Mouse (Mus musculus): ENCODE measurements around the gene Olfr111. TPM values are rescaled to one million over a fixed set of nuclear protein-coding genes. Genes with fewer than 3 reads are reported as not detected.
"Not testable (repeated sequence)": the region's sequence is repeated elsewhere in the genome, so short reads cannot be mapped to it uniquely, and the experiment has no call there.

Gene Olfr111
- polyA plus RNA-seq, 1 experiment from 2014 or later: not detected

DNA sequence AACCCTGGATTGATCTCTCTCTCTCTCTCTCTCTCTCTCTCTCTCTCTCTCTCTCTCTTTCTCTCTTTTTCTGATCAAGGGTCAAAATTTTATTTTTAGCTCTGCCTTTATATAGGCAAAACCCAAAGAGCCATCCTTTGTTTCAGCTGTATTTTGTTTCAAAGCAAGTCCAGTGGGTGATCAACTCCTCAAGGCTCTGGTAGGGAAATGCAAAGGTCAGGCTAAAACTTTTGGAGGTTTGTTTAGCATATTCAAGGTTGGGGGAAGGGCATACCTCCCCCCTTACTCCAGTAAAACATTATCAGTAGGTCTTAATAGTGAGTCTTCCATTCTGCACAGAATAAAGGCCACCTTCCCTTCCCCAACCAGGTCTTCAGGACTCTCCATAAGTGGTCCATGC is 27.3 kb downstream of the Olfr111 start:
- no peak for ATAC-seq (ENCODE audit: low FRiP score, low TSS enrichment)
- no peaks in the 10 kb centered on the region for H3K9me3 ChIP-seq (ENCODE audit: control insufficient read depth, low read length)
- DNase-seq (ENCODE audit: low spot score): no peak
- no peaks in the 10 kb centered on the region for H3K36me3 ChIP-seq (ENCODE audit: control insufficient read depth, insufficient read depth, low read length)
- no peak for TF ChIP-seq EP300 (optimal IDR thresholded peaks at IDR 0.05)
- TF ChIP-seq CTCF (IDR thresholded peaks at IDR 0.05; ENCODE audit: low read depth): no peak
- no peak overlapping the region for H3K27ac ChIP-seq (replicated peaks)
- H3K4me3 ChIP-seq (ENCODE audit: low read depth, low read length): no peak overlapping the region
- H3K27me3 ChIP-seq (ENCODE audit: control insufficient read depth, insufficient read depth, low read length): no peaks in the 10 kb centered on the region
- H3K4me2 ChIP-seq (replicated peaks; ENCODE audit: low read depth): no peak overlapping the region
- no peaks in the 10 kb centered on the region for H3K4me1 ChIP-seq (replicated peaks; ENCODE audit: control insufficient read depth, insufficient read depth)
- H3K9ac ChIP-seq (ENCODE audit: low read length): no peak overlapping the region

DNA sequence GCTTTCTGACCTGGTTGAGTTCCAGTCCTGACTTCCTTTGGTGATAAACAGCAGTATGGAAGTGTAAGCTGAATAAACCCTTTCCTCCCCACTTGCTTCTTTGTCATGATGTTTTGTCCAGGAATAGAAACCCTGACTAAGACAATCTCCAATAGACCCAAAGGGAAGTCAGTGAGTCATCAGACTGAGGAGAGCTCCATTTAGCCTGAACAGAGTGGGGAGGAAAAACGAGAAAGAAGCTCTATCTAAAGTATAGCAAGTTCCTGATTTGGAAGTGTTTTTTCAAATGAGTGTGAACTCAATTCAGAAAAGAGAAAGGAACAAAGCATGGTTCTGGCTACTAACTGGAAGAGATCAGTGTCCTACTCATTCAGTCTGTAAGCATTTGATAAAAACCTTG is 30.6 kb downstream of the Olfr111 start:
- H3K27ac ChIP-seq (replicated peaks); DNase-seq (ENCODE audit: low spot score); H3K4me1 ChIP-seq (replicated peaks; ENCODE audit: control insufficient read depth, insufficient read depth); H3K9ac ChIP-seq (ENCODE audit: low read length); H3K36me3 ChIP-seq (ENCODE audit: control insufficient read depth, insufficient read depth, low read length); ATAC-seq (ENCODE audit: low FRiP score, low TSS enrichment); H3K9me3 ChIP-seq (ENCODE audit: control insufficient read depth, low read length); H3K4me2 ChIP-seq (replicated peaks; ENCODE audit: low read depth); H3K4me3 ChIP-seq (ENCODE audit: low read depth, low read length); H3K27me3 ChIP-seq (ENCODE audit: control insufficient read depth, insufficient read depth, low read length): not testable (repeated sequence)
- WGBS: 61% methylated on average over 1 of the region's 1 CpGs

DNA sequence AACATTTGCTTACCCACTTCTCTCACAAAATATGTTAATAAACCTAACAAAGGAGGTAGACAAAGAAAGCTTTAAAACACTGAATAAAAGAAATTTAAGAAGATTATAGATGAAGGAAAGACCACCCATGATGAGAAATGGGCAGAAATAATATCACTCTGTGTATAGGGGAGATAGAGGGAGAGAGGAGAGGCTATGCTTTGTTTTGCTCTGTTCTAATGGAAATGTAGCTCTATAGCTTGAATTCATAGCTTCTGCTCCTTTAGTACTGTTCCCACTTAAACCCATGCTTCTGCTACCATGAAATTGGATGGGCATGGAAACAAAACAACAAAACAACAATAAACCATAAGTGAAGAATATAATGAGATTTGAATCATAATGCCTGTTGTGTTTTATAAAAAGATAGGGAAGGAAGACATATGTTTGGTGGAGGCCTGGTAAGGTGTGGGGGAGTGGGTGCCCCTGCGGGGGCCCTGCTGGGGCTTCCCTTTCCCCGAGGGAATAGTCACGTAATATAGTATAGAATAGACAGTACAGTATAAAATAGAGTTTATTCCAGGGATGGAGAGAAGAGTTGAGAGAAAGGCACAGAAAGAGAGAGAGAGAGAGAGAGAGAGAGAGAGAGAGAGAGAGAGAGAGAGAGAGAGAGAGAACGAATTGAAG is 33.8 kb downstream of the Olfr111 start:
- no peak for TF ChIP-seq EP300 (optimal IDR thresholded peaks at IDR 0.05)
- no peak for TF ChIP-seq CTCF (IDR thresholded peaks at IDR 0.05; ENCODE audit: low read depth)
- Histone ChIP-seq H3K4me1 (replicated peaks; ENCODE audit: control insufficient read depth, insufficient read depth) (no peaks in the 10 kb centered on the region), H3K4me3 (ENCODE audit: low read depth, low read length) (no peak overlapping the region), H3K9ac (ENCODE audit: low read length) (no peak overlapping the region), H3K9me3 (ENCODE audit: control insufficient read depth, low read length) (no peaks in the 10 kb centered on the region), H3K27me3 (ENCODE audit: control insufficient read depth, insufficient read depth, low read length) (no peaks in the 10 kb centered on the region), H3K27ac (replicated peaks) (no peak overlapping the region), H3K4me2 (replicated peaks; ENCODE audit: low read depth) (no peak overlapping the region), H3K36me3 (ENCODE audit: control insufficient read depth, insufficient read depth, low read length) (no peaks in the 10 kb centered on the region)
- DNase-seq (ENCODE audit: low spot score): no peak
- 85% methylated on average over 4 of the region's 4 CpGs for WGBS
- ATAC-seq (ENCODE audit: low FRiP score, low TSS enrichment): no peak

DNA sequence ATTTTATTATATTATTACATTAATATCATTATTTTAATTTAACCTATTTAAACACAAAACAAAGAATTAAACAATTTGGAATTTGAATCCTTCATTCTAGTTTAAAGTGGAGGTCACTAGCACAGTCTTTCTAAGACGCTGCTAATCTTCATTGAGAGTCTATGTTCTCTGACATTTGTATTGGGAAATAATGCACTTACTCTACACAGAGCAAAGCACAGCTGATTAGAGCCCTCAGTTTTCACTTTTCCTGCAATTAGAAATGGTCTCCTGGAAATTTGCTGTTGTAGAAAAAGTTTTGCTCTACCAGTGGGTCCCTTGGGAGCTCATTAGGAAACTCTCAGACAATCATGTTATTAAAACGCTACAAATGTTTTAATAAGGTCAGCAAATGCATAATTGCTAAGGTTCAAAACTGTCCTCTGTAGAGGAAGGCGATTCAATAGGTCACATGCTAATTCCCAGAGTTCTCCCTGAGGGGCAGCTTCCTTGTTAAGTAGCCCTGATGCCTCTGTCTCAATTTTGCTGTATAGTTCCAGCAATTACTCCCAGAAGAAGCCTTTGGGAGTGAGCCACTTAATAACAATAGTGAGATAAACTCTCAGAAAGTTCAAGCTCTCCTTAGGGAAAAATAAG is 36.1 kb downstream of the Olfr111 start:
- Histone ChIP-seq H3K27me3 (ENCODE audit: control insufficient read depth, insufficient read depth, low read length) (no peaks in the 10 kb centered on the region), H3K27ac (replicated peaks) (no peak overlapping the region), H3K36me3 (ENCODE audit: control insufficient read depth, insufficient read depth, low read length) (no peaks in the 10 kb centered on the region), H3K4me1 (replicated peaks; ENCODE audit: control insufficient read depth, insufficient read depth) (no peaks in the 10 kb centered on the region), H3K4me3 (ENCODE audit: low read depth, low read length) (no peak overlapping the region), H3K9me3 (ENCODE audit: control insufficient read depth, low read length) (no peaks in the 10 kb centered on the region), H3K4me2 (replicated peaks; ENCODE audit: low read depth) (no peak overlapping the region), H3K9ac (ENCODE audit: low read length) (no peak overlapping the region)
- DNase-seq (ENCODE audit: low spot score) (no peak), ATAC-seq (ENCODE audit: low FRiP score, low TSS enrichment) (no peak)
- 64% methylated on average over 3 of the region's 3 CpGs for WGBS
- TF ChIP-seq EP300 (optimal IDR thresholded peaks at IDR 0.05): no peak
- TF ChIP-seq CTCF (IDR thresholded peaks at IDR 0.05; ENCODE audit: low read depth): no peak

DNA sequence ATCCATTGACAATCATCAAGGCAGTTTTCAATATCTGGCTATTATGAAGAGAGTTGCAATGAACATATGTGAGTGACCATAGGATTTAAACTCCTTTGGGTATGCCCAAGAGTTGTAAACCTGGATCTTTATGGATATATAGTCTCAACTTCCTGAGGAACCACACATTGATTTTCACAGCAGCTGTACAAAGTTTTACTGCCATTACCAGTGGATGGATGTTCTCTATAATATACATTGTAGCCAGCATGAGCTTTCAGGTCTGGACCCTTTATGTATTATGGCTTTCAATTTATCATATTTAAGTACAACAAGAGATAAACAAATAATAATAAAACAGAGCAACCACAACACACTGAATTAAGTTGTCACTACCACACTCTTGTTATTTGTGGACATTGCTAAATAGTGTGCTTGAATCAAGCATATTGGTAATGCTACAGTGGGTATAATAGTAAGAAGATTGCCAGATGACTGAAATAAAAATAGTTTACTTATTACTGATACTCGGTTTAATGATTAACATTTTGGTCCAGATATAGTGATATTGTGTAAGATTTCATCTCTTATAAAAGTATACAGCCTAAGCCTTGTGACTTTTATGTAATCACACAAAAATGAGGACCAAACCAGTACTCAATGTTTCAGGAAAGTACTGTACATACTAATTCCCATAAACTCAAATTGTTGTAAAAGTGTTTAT is 51.2 kb downstream of the Olfr111 start:
- H3K4me3 ChIP-seq (ENCODE audit: low read depth, low read length): no peak overlapping the region
- no peak overlapping the region for H3K4me2 ChIP-seq (replicated peaks; ENCODE audit: low read depth)
- TF ChIP-seq CTCF (IDR thresholded peaks at IDR 0.05; ENCODE audit: low read depth) (no peak), EP300 (optimal IDR thresholded peaks at IDR 0.05) (no peak)
- H3K9me3 ChIP-seq (ENCODE audit: control insufficient read depth, low read length): no peaks in the 10 kb centered on the region
- H3K27me3 ChIP-seq (ENCODE audit: control insufficient read depth, insufficient read depth, low read length): no peaks in the 10 kb centered on the region
- H3K9ac ChIP-seq (ENCODE audit: low read length): no peak overlapping the region
- no peak overlapping the region for H3K27ac ChIP-seq (replicated peaks)
- H3K36me3 ChIP-seq (ENCODE audit: control insufficient read depth, insufficient read depth, low read length): no peaks in the 10 kb centered on the region
- no peaks in the 10 kb centered on the region for H3K4me1 ChIP-seq (replicated peaks; ENCODE audit: control insufficient read depth, insufficient read depth)
- DNase-seq (ENCODE audit: low spot score) (no peak), ATAC-seq (ENCODE audit: low FRiP score, low TSS enrichment) (no peak)
- 54% methylated on average over 1 of the region's 1 CpGs for WGBS

DNA sequence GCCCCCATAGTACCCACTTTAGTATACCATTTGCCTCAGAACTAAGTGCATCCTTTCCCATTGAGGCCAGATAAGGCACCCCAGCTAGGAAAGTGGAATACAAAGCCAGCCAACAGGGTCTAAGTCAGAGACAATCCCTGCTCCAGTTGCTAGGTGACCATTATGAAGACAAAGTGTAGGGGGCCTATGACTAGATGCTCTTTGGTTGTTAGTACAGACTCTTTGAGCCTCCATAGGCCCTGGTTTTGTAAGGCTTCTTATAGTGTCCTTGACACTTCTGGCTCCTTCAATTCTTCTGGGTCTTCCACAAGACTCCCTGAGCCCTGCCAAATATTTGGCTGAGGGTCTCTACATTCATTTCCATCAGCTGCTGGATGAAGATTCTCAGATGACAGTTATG is 61.5 kb downstream of the Olfr111 start, which contains the start of gene Olfr112:
Gene Olfr112 (minus strand): TSS at position 101 of the 400 bp plus-strand sequence.
- ATAC-seq (ENCODE audit: low FRiP score, low TSS enrichment): no peak
- no peak within 1 kb of the TSS for H3K27ac ChIP-seq (replicated peaks)
- no peak within 1 kb of the TSS for H3K4me3 ChIP-seq (ENCODE audit: low read depth, low read length)
- no peaks in the 10 kb centered on the region for H3K4me1 ChIP-seq (replicated peaks; ENCODE audit: control insufficient read depth, insufficient read depth)
- TF ChIP-seq EP300 (optimal IDR thresholded peaks at IDR 0.05): no peak
- TF ChIP-seq CTCF (IDR thresholded peaks at IDR 0.05; ENCODE audit: low read depth): no peak
- no peaks in the 10 kb centered on the region for H3K36me3 ChIP-seq (ENCODE audit: control insufficient read depth, insufficient read depth, low read length)
- DNase-seq (ENCODE audit: low spot score): no peak
- no peak within 1 kb of the TSS for H3K4me2 ChIP-seq (replicated peaks; ENCODE audit: low read depth)
- H3K9ac ChIP-seq (ENCODE audit: low read length): no peak within 1 kb of the TSS
- H3K27me3 ChIP-seq (ENCODE audit: control insufficient read depth, insufficient read depth, low read length): no peaks in the 10 kb centered on the region
- no peaks in the 10 kb centered on the region for H3K9me3 ChIP-seq (ENCODE audit: control insufficient read depth, low read length)

Measured in stomach, postnatal 0 days (tissue).